Mouse (Mus musculus): ENCODE results near the gene A630076J17Rik.

GRCm38 (mm10) chr3:107216400-107217100 is 13.9 kb upstream of the A630076J17Rik start:
- TF ChIP-seq CTCF (IDR thresholded peaks at IDR 0.05; ENCODE audit: low read depth, low read length) (no peak), GATA1 (IDR thresholded peaks at IDR 0.05; ENCODE audit: borderline replicate concordance, low read length) (no peak), TAL1 (conservative IDR thresholded peaks at IDR 0.05; ENCODE audit: low read depth, low read length) (no peak), GATA2 (IDR thresholded peaks at IDR 0.05; ENCODE audit: borderline replicate concordance, low read depth, low read length) (no peak), POLR2AphosphoS5 (IDR thresholded peaks at IDR 0.05; ENCODE audit: insufficient replicate concordance, low read depth, low read length) (no peak)
